Mouse (Mus musculus): Measurements from ENCODE around the gene Sf3a2.
A peak's percentile ranks its signal among the peaks of the same experiment; 100 is the strongest.

The Sf3a2 gene

DNA sequence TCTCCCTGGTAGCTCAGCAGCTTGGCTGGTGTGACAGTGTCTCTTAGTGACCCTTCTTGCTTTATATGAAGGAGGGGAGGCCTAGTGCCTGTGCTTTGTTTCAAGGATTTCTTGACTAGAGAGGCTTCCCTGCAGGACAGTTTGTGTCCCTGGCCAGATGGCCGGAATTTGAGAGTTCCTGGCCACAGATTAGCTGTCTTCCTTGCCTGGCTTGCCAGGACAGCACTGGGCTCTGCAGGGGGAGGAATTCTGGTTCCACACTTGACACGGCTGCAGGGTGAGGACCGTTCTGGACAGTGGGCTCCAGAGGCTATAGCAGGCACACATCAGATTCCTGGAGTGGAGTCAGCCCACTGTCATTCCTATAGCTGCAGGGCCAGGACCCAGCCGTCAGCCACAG is 22.3 kb upstream of the Sf3a2 start:
- DNase-seq (ENCODE audit: low spot score): no peak

DNA sequence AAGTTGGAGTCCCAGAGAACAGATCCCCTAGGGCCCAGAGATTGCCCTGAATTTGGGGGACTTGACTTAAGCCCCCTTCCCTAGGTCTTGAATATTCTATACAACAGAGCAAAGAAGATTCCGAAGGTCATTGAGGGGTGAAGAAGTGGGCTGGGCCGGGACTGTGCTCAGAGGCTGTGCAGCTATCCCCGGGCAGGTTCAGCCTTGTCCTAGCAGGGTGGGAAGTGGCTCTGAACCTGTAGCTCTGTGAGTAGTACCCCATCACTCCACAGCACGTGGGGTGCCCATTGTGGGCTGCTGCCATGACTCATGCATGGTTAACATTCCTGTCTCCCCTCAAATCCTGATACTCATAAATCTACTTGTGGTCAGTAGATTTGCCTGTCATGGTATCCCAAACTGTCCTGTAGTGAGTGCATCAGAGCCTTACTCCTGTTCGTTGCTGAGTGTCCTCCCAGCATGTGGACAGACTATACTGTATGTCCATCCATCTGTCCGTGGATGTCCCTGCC is 21.6 kb upstream of the Sf3a2 start:
- no peak for DNase-seq (ENCODE audit: low spot score)

DNA sequence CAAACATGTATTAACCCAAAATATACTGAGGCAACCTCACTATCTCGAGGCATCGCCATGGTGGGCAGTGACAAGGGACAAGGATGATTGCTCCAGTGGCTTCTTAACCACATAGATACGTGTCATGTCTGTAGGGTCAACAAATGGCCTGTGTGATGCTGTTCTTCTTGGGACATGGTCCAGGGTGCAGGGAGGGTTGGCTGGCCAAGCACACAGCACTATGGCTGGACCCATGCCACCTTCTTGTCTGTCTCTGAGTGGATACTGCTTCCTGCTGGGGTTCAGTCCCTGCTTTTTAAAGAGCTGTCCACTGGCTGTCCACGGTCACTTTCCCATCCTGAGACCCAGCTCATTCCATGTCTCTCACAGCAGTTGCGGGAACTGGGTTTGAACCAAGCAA is 20.9 kb upstream of the Sf3a2 start:
- DNase-seq (ENCODE audit: low spot score): no peak

DNA sequence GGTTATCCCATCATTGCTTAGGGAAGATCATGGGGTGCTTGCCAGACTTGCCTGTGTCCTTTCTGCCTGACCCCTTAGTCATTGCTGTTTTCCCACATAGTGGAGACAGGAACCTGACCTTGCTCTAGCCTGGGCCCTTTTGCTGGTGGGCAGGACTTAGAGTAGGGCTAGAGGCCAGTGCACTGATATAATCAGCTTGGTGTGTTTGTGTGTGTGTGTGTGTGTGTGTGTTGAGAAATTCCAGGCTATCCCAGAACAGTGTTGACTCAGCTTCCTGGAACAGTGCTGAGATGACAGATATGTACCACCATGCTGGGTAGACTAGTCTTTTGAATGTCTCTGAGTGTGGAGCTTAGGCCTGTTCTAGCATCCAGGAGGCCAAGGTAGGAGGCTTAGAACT is 18.4 kb upstream of the Sf3a2 start:
- no peak for DNase-seq (ENCODE audit: low spot score)

DNA sequence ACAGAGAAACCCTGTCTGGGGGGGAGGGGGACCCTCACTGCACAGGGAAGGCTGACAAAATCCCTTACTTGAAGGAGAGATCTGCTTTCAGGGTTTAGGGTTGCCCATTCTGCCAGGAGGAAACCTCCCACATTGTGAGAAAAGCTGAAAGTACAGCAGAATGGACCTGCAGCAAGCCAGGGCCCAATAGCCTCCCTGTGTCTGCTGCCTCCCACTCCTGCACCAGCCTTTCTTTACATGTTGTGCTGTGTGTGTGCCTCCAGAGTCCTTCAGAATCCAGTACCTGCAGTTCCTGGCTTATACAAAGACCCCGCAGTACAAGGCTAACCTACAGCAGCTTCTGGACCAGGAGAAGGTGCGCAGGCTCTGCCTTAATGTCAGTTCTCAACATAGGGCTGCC is 13.7 kb upstream of the Sf3a2 start:
- DNase-seq (ENCODE audit: low spot score): no peak

DNA sequence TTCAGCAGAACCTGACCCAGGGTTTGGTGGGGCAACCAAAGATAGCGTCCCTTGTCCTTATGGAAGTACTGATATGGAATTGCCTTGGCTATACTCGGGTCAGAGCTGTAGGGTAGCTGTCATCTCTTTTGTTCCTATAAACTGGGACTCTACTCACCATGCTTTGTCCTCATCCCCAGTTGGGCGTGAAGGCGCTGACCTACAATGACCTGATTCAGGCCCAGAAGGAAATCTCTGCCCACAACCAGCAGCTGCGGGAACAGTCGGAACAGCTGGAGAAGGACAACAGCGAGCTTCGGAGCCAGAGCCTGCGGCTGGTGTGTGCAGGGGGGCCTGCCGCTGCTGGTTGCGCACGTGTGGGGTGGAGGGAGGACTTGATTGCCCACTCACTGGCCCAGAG is 13.1 kb upstream of the Sf3a2 start:
- DNase-seq (ENCODE audit: low spot score): no peak

DNA sequence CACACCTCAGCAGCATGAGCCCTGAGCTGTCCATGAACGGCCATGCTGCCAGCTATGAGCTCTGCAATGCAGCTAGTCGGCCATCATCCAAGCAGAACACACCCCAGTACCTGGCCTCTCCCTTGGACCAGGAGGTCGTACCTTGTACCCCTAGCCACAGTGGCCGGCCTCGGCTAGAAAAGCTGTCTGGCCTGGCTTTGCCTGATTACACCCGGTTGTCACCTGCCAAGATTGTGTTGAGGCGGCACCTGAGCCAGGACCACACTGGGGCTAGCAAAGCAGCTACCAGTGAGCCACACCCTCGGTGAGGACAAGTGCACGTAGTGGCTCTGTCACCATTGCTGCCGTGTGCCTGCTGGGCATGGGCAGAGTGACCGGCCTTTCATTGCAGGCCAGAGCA is 12.0 kb upstream of the Sf3a2 start:
- DNase-seq (ENCODE audit: low spot score): no peak

DNA sequence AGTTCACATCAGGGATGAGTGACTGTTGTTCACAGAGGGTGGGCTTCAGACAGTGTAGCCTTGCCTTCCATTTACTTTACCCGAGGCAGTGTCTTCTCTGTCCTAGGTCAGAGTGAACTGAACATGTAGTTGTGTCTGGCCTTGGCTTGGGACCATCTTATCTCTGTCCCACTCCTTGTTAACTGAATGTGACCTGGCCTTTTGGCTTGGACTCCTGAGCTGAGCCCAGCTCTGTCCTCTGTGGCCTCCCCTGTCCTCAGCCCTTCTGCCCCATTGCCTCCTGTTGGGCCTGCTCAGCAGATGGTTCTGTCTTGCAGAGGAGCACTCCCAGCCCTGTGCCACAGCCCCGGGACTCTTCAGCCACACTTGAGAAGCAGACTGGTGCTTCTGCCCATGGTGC is 10.5 kb upstream of the Sf3a2 start:
- no peak for DNase-seq (ENCODE audit: low spot score)

DNA sequence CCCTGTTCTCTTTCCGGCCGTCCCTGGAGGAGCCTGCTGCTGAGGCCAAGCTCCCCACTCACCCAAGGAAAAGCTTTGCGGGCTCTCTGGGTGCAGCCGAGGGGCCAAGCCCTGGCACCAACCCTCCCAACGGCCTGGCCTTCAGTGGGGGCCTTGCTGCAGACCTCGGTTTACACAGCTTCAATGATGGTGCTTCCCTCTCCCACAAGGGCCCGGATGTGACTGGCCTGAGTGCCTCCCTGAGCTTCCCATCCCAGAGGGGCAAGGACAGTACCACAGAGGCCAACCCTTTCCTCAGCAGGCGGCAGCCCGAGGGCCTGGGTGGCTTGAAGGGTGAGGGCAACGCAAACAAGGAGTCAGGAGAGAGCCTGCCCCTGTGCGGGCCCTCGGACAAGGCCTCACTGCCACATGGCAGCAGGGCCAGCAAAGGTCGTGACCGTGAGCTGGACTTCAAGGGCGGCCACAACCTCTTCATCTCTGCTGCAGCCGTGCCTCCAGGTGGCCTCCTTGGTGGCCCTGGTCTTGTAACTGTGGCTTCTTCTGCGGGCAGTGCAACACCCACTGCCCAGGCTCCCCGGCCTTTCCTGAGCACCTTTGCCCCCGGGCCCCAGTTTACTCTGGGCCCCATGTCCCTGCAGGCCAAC is 7.1 kb upstream of the Sf3a2 start:
- DNase-seq (ENCODE audit: low spot score): no peak

DNA sequence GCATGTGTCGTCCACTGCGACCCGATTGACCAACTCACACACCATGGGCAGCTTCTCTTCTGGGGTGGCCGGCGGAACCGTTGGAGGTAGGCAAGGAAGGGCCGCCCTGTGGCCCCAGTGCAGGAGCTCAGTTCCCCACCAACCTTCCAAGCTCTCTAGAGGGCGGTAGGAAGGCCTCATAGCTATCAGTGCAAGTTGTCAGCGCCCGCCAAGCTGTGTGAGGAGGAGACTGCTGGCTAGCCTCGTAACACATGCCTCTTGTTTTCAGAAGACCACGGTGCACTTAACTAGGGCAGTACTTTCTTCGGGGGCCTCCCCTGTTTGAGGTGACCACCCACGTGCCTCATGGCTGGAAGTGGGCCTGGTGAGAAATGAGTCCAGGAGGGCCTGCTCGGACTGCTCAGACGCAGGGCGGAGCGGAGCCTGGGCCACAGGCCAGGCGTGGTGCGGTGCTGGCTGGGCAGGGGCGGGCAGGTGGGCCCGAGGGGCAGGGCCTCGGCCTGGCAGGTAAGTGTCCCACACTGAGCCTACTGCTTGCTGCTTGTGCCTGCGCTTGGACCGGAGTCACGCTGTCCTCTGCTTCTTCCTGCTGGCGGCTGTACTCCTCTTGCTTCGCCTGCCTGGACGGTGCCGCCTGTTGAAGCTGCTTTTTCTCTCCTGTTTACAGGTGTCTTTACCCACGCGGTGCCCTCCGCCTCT is 6.4 kb upstream of the Sf3a2 start:
- no peak for DNase-seq (ENCODE audit: low spot score)

DNA sequence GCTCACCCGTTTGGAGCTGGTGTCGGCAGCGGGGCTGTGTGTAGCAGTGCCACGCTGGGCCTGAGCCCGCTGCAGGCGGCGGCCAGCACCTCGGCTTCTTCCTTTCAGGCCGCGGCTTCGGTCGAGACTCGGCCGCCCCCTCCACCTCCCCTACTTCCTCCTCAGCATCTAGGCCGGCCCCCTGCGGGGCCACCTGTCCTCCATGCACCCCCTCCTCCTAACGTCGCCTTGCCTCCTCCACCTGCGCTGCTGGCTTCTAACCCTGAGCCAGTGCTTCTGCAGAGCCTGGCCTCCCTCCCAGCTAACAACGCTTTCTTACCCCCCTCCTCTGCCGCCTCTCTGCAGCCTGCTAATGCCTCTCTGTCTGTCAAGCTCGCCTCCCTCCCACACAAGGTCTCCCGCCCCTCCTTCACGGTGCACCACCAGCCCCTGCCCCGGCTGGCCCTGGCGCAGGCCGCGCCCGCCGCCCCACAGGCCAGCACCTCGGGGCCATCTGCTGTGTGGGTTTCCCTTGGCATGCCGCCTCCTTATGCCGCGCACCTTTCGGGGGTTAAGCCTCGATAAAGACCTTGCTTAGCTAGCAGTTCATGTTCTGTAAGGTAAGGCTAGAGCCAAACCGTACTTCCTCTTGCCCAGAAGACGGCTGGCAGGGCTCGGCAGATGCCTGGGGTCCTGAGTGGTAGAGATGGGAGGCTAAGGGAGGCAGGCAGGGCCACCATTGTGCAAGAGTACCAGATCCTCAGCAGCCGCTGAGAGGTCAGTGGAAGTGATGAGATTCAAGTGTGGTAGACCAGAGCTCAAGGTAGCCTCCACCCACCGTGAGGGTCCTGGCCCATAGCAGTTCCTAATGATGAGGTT is 5.6 kb upstream of the Sf3a2 start:
- no peak for DNase-seq (ENCODE audit: low spot score)

DNA sequence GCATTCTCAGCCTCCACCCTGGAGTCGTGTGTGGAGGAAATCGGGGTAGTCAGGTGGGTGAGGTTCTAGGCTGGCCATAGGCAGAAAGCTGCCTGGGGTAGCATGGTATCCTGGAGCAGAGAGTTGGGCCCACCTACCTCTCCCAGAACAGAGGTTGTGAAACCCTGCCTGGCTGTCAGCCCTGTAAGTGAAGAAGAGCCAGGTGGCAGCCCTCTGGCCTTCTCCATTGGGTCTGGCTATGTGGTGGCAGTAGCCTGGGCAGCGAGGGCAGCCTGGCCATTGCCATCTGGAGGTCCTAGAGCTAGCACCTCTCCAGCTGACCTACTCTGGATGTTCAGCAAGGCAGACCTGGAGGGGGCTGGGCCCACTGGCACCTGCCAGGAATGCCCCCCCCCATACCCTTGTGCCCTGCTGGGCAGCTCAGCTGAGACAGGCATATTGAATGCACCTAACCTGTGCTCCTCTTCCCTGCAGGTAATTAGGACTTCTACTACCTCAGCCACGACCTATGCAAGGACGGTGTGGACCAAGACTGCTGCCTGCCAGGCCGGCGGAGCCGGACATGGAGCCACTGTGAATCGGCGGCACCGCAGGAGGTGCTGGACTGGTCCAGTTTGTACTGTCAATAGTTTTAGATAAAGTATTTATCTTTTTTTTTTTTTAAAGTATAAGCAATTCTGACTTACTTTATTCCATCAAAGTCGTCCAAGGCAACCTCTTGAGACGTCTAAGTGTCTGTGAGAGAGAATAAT is 4.8 kb upstream of the Sf3a2 start:
- no peak for DNase-seq (ENCODE audit: low spot score)

DNA sequence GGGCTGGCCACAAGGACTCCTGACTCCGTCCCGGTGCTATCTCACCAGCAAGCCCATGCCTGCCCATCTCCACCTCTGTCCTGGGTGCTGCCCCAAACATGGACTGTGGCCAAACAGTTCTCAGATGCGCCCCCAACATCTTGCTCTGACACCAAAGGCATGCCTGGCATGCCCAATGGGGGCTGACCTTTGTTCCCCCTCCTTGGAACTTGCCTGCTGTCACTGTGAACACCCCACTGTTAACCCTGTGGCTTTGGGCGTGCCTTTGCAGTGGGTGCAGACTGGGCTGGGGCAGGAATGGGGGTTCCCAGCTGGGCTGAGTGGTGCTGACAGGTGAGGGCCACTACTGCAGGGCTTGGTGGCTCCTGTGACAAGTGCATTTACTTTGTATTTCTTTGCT is 4.2 kb upstream of the Sf3a2 start:
- no peak for DNase-seq (ENCODE audit: low spot score)

DNA sequence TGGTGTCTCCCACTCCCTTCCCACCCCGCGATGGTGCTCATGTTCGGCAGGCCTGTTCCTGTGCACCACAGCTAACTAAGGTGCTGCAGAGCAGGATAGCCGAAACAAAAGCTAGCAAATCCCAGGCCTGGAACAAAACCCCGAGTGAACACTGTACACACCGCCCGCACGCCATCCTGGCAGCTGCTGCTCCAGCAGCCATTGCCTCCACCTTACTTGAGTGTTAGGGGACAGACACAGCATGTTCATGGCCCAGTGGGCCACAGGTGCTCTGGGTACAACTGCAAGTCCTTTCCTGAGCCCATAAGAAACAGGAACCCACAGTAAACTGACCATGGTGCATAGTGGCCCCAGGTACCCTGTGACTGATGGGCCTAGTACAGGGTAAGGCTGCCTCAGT is 3.2 kb upstream of the Sf3a2 start:
- no peak for DNase-seq (ENCODE audit: low spot score)

DNA sequence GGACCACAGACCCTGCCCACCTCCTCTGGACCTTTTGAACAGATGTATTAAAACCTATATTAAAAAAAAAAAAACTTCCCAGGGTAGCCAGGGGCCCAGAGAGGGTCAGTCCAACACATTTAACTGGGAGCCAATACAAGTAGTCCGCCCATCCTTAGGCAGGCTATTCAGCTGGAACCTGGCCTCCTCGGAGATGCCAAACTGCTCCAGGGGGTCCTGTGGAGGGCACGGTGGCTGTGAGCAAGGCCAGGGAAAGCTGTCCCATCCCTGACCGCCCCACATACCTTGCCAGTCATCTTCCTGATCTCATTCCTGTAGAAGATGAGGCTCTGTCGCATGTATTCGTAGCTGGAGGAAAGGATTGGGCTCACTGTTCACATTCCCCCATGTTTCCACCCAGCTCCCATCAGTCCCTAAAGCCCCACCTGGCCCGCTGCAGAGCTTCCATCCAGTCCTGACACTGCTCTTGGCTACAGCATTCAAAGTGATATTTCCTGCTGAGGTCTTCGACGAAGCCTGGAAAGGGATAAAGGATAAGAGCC is 1.6 kb upstream of the Sf3a2 start:
- no peak for DNase-seq (ENCODE audit: low spot score)

DNA sequence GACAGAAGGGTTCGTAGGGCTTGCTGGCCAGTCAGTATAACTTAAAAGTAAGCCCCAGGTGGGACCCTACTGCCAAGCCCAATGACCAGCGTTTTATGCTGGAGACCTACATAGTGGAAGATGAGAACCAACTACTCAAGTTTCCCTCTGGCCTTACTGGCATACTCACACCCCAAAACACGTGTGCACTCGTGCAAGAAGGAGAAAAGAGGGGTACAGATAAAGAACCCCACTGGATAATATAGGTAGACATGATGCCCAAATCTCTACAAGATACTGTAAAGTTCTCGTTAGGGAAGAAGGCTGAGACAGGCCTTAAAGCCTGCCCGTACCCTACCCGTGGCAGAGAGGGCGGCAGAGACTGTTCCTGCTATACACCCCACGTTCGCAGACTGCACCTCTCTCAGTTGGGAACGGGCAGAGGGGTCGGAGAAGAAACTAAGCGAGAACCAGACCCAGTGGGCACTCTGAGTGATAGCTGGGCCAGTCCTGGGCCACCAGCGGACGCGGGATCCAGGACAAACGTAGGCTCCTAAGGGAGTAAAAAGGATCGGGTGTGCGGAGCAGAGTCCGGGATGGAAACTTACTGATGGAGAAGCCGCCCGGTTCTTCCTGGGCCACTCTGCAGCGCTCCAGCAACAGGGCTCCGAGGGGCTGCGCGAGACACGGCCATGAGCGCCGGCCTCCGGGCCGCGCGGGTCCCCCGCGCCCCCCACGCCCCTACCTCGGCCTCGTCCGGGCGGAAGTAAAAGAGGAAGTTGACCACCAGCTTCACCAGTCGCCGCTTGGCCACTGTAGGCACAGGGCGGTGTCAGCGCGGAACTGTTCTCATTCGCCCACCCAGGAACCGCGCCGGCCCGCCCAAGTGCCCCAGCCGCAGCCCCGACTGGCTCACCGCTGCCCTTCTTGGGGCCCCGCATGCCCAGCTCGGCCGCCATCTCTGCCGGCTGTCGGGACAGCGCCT is 530 bp upstream of the Sf3a2 start:
- peak; percentile 32 for DNase-seq (ENCODE audit: low spot score)

DNA sequence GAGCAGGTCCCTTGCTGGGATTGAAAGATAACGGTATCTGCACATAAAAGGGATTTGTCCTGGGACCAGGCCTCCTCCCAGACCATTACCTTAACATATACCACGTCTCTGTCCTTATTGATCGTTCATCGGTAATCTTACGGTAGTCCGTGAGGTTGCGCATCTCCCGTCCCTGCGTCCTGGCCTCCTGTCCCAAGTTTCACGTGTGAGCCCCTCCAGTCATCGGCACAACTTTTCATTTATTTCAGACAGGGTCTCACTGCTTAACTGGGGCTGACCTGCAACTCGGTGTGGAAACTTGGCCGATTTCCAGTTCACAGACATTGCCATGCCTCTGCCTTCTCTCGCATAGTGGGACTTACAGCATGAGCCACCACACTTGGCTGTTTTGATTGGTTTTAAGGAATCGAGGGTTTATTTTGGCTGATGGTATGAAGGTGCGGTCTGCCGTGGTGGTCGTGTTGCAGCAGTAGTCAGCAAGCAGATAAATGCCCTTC is 1.1 kb downstream of the Sf3a2 start:
- DNase-seq (ENCODE audit: low spot score): no peak

DNA sequence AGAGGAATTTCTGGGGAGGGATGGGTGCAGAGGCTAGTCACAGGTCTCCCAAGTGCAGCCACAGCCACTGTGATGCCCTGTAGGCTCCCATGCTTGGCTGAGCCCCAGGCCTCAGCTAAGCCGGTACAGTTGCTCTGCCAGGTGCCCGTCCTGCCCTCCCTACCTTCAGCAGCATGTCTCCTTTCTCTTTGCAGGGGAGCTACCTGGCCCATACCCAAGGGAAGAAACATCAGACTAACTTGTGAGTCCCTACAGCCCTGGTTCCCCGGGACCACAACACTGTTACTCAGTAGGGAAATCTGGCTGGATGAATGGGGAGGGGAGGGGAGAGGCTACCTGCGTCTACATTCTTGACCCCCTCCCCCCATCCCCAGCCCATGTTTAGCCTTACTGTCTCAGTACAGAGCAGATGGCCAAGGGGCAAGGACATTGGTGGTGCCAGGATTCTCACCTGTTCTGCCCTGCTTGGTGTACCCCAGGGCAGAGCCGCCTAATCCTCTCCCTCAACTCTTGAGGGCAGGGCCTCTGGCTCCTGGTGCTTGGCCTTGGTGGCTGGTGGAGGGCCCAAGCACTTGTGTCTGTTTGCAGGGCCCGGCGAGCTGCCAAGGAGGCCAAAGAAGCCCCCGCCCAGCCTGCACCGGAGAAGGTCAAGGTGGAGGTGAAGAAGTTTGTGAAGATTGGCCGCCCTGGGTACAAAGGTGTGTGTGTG is 4.4 kb downstream of the Sf3a2 start:
- DNase-seq (ENCODE audit: low spot score): no peak

DNA sequence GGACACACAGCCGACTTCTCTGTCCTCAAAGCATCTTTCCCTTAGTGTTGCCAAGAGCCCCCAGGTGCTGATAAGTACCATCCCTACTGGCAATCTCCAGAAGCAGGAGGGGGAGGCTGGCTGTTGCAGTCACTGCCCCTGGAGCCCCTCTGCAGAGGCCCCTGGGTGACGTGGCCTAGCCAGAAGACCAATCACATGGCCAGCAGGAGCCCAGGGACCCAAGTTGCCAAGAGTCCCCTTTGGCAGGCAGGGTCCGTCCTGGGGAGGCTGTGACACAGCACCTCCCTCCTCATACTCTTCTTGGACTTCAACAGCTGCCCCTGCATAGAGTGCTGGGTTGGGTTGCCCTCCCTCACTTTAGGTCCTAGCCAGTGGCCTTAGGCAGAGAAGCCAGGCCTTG is 5.0 kb downstream of the Sf3a2 start:
- no peak for DNase-seq (ENCODE audit: low spot score)

DNA sequence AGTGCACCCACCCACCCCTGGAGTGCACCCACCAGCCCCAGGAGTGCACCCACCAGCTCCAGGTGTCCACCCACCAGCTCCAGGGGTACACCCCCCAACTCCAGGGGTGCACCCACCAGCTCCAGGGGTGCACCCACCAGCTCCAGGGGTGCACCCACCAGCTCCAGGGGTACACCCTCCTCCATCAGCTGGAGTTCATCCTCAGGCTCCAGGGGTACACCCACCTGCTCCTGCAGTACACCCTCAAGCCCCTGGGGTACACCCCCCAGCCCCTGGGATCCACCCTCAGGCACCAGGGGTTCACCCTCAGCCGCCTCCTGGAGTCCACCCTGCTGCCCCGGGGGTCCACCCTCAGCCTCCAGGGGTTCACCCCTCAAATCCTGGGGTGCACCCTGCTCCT is 6.3 kb downstream of the Sf3a2 start:
- DNase-seq (ENCODE audit: low spot score): no peak
